Mouse (Mus musculus): ENCODE measurements at regions not wholly inside any gene's neighbourhood (a gene's known extent, or its start where the extent isn't known, plus 50 kb on each side); places are given as distances from the start of the nearest gene placed in this dataset.

DNA sequence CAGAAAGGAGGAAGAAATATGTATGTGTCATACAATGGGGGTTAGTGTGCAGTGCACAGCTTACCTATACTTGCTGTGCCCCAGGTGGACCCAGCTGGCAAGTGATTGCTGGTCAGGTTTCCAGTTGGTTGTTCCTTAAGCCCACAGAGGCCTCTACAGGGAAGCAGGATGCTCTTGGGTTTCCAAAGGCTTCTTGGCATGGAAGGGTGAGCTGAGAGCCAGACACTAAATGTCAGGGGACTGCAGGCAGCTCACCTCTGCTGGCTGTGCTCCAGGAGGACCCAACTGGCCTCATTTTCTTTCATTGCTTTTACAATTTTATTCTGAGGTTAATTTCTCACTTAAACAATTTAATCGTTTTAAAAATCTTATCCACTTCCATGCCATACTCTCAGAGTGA is 108.1 kb downstream of the Gm10184 start:
- DNase-seq (ENCODE audit: extremely low spot score, low spot score): no peak

DNA sequence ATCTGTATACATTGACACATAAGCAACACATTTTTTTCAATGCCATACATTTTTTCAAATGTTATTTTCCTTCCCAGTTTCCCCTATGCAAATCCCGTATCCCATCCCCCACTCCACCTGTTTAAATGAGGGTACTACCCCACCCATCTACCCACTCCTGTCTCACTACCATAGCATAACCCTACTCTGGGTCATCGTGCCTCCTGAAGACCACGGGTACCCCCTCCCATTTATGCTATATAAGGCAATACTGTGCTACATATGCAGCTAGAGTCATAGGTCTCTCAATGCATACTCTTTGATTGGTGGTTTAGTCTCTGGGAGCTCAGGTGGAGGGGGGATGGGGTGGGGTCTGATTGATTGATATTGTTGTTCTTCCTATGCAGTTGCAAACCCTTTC is 132.7 kb downstream of the Gm10184 start:
- DNase-seq (ENCODE audit: extremely low spot score, low spot score): no peak

DNA sequence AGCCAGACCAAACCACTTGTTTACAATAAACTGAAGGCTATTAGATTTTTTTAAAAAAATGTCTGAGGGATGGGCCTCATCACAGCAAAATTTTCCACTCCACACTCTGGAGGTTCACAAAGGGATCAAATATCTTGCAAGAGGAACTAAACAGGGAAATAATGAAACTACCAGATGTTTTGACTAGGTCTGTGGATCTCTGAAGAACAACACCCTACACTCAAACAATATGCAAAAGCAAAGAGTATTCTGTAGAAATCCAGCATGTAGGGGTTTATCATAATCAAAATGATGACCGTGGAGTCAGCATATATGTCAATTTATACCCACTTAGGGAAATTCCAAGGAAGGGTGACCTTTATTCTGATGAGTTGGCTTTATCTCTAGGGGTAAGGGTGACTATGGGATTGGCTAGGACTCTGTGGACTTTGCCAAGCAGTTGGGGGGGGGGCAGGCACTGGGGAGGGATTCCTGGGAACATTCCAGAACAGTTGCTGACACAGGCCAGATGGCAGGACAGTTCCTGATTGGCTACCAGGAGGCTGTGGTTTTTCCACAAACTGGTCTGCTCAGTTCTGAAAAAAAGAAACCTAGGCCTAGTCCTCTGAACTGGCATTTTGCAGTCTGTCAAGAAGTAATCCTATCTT is 143.9 kb downstream of the Gm10184 start:
- no peak for DNase-seq (ENCODE audit: extremely low spot score, low spot score)

DNA sequence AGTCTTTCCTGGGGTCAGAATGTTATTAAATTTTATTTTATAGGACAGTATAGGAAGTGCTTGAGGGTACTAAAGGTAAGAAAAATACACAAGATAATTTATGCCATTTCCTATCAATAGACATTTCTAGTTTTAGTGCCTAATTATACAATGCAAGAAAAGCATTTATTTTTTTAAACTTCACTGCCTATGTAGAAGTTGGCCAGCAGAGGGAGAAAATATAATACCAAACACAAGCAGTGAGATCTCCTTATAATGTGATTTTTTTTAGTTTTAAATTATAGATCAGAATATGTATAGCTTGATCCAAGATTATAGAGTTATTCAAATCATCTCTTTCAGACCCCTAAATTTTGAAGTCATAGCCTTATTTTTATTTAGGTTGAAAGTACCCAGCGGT is 172.8 kb downstream of the Gm10184 start:
- DNase-seq (ENCODE audit: extremely low spot score, low spot score): no peak

DNA sequence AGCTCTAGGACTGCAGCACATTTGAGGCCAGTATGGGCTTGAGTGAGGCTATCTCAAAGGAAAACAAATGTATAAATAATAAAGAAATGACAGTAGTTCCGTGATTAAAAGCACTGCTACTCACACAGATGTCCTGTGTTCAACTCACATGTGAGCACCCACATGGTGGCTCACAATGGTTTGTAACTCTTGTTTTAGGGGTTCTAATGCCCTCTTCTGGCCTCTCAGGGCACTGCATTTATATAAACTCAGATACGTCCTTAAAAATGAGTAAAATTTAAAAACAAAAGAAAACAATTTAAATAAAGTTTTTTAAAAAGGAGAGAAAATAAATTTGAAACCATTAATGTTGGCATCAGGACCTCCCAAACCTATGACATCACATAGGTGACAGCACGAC is 184.7 kb downstream of the Gm10184 start:
- no peak for DNase-seq (ENCODE audit: extremely low spot score, low spot score)

DNA sequence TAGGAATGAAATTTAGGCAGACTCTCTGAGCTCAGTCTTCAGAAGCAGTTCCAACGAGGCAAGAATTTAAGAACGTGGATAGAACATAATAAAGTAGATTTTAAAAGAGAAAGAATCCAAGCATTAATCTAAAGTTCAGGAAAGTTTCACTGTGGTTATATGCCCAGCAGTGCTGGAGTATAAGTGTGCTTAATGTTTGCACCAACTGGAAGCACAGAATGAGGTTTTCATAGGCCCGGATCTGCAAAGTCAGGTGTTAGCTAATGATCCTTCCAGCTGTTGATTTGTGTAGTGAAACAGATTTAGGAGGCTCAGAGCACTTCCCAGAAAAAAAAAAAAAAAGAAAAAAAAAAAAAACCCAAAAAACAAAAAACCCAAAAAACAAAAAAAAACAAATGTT is 228.5 kb downstream of the Gm10184 start:
- no peak for DNase-seq (ENCODE audit: extremely low spot score, low spot score)

DNA sequence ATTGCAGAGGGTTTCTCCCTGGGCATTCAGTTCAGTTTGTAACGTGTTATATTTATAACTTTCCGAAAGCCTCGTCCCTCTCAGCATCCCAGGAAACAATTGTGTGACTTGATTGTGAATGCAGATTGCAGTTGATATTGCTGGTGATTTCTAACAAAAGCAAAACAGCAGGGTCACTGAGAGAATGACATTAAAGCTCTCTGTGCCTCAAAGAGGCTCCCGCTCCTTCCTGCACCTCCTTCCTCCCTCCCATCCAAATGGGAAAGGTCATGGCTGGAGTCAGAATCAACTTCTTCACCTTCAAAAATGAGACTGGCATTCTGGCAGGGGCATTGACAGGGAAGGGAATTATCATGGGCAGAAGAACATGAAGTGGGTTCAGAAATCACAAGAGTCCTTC is 251.9 kb downstream of the Gm10184 start:
- no peak for DNase-seq (ENCODE audit: extremely low spot score, low spot score)

DNA sequence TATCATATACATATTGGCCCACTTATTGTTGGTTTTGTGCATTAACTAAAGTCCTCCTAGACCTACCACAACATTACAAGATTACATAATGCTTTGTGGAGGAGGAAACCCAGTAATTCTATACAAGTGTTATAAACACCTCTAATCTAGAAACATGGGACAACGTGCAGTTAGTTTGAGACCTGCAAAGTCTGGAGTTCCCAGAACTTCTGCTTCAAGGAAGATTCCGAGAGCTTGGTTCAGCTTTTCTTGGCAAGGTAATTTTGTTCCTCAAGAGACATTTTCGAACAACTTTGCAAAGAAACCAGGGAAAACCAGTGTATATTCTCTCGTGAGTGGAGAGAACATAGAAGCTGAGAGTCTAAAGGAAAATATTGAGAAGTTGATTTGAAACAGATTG is 254.0 kb downstream of the Gm10184 start:
- no peak for DNase-seq (ENCODE audit: extremely low spot score, low spot score)

DNA sequence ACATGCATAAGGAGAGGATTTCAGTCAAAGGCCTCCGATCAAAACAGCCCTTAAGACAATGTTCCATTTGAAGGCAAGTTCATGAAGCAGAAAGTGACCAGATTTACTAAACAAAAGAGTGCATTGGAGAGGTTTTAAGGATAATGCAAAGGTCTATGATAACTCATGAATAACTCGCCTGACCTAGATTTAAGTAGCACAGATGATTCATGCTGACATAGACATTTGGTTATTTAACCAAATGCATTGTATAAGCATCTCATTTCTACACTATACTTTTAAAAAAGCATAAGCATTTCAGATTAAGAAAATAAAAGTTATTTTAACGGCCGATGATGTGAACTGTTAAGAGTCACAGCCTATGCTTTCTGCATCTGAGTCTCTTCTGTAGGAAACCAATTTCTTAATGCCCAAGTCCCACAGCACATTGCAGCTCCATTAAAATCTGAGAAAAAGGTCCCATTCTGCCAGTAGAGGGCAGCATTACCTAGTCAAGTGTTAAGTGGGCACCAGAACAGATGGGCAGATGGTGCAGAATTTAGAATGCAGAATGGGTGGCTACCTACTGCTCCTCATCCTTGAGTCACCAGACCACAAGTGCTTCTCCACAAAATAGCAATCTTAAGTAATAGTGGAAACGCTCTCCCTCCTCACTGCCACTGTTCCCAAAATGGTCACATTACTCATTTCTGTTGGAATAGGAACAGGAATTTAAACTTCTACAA is 256.0 kb downstream of the Gm10184 start:
- peak; percentile 54 for DNase-seq (ENCODE audit: extremely low spot score, low spot score)

DNA sequence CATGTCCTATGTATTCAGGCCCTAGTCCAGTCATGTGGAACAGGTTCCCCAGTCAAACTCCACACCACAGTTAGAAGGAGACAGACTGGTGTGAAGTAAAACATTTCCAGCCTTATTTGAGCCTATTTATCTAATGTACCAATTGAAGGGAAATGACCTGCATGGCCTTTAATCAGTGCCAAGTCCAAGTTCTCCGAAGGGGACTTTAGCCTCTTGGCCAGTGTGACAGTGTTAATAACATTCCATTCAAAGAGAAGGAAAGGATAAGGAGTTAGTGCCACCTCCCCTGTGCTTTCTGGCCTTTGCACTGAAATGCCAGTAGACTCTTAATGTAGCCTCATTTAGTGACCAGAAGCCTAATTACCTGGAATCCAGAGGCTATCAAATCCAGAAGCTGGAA is 264.2 kb downstream of the Gm10184 start:
- no peak for DNase-seq (ENCODE audit: extremely low spot score, low spot score)
